Mouse (Mus musculus): Measurements from ENCODE around the gene Naaa. TPM values are rescaled to one million over a fixed set of nuclear protein-coding genes. Genes with fewer than 3 reads are reported as not detected.

Gene Naaa
- polyA plus RNA-seq, 1 experiment from 2014 or later, result 16.4 TPM

DNA sequence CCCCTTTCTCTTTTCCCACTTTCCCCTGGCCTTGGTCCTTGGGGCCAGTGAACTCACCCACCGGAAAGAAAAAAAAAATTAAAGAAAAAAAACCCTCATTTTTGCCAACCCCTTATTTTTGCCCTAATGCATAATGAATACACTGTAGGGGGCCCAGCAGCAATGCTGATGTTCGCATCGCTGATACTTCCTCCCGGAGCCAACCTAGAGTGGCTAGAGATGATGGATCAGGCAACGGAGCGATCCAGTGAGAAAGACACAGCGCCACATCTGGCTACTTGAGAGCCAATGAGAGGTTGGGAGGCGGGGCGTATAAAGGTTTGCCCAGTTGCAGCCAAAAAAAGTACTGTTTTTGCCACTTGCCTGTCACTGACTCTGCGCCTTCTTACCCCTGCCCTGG, 49.2 kb downstream of the Naaa start:
- Histone ChIP-seq H3K27me3 (replicated peaks) (no peaks in the 10 kb centered on the region), H3K9ac (no peak overlapping the region), H3K4me3 (no peak overlapping the region), H3K4me1 (no peaks in the 10 kb centered on the region), H3K4me2 (no peak overlapping the region), H3K27ac (no peak overlapping the region), H3K9me3 (no peaks in the 10 kb centered on the region), H3K36me3 (replicated peaks) (no peaks in the 10 kb centered on the region)
- no peak for ATAC-seq (replicated peaks)
- WGBS, result 26% methylated on average over 10 of the region's 10 CpGs

DNA sequence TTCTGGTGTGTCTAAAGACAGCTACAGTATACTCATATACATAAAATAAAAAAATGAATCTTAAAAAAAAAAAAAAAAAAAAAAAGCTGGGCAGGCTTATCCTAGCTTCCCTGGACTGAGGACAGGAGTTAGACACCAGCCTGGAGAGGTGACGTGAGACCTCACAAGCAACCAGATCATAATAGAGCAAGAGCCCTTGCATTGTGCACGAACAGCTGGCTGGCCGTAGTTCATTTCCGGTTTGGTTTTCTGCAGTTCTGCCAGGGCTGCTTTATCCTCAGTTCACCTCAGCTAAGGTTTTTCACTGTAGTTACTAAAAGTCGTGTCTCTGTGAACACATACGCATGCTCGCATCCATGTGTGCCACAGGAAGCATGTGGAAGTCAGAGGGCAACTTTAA, 50.2 kb downstream of the Naaa start:
- no peak for ATAC-seq (replicated peaks)
- H3K9ac ChIP-seq, result no peak overlapping the region

DNA sequence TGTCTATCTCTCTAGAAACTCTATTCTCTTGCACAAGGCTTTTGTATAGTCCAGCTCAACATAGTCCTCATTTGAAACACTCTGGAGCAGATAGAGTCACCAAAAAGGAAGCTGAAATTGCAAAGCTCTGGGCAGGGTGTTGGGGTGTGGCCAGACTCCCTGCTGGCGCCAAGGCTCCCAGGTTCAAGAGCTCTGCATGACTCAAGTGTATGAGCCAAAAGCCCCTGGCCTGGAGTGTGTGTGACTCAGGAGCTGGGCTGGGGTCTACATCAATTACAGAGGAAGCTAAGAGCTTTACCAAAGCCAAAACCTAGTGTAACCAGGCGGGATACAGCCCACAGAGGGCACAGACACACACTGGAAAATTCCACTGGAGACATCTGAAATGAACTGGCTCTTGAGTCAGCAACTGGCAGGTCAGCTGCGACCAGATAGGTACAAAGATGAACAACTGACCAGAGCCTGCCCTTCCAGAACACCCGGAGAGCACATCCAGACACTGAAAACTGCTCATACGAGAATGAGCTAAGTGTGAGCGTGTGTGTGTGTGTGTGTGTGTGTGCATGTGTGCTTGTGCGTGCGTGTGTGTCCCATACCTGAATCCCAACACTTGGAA, 57.6 kb downstream of the Naaa start:
- Histone ChIP-seq H3K27ac (peak overlapping the region; percentile 53; the same call in 1 of the 2 replicates), H3K9me3 (no peaks in the 10 kb centered on the region), H3K27me3 (replicated peaks) (no peaks in the 10 kb centered on the region), H3K4me2 (no peak overlapping the region), H3K36me3 (replicated peaks) (no peaks in the 10 kb centered on the region), H3K4me1 (peaks cover 13% of the 10 kb centered on the region), H3K4me3 (no peak overlapping the region), H3K9ac (no peak overlapping the region)
- no peak for ATAC-seq (replicated peaks)
- WGBS, result 94% methylated on average over 8 of the region's 8 CpGs

More for the DNA sequence above, 50.2 kb downstream of the Naaa start:
- Histone ChIP-seq H3K4me2 (no peak overlapping the region), H3K27ac (no peak overlapping the region), H3K36me3 (replicated peaks) (no peaks in the 10 kb centered on the region), H3K27me3 (replicated peaks) (no peaks in the 10 kb centered on the region), H3K4me1 (no peaks in the 10 kb centered on the region), H3K9me3 (no peaks in the 10 kb centered on the region), H3K4me3 (no peak overlapping the region)
- WGBS, result 83% methylated on average over 7 of the region's 7 CpGs

GRCm38 (mm10) chr5:92219826-92220225, 58.1 kb downstream of the Naaa start:
- Histone ChIP-seq H3K36me3 (replicated peaks) (no peaks in the 10 kb centered on the region), H3K27me3 (replicated peaks) (no peaks in the 10 kb centered on the region), H3K4me1 (peaks cover 13% of the 10 kb centered on the region), H3K9me3 (no peaks in the 10 kb centered on the region), H3K9ac (no peak overlapping the region), H3K4me3 (no peak overlapping the region), H3K4me2 (no peak overlapping the region; the same call in 1 of the 2 replicates), H3K27ac (peak overlapping the region; percentile 53)
- peak; percentile 53; the same call in 1 of the 2 replicates for ATAC-seq (replicated peaks)
- 67% methylated on average over 6 of the region's 6 CpGs for WGBS

DNA sequence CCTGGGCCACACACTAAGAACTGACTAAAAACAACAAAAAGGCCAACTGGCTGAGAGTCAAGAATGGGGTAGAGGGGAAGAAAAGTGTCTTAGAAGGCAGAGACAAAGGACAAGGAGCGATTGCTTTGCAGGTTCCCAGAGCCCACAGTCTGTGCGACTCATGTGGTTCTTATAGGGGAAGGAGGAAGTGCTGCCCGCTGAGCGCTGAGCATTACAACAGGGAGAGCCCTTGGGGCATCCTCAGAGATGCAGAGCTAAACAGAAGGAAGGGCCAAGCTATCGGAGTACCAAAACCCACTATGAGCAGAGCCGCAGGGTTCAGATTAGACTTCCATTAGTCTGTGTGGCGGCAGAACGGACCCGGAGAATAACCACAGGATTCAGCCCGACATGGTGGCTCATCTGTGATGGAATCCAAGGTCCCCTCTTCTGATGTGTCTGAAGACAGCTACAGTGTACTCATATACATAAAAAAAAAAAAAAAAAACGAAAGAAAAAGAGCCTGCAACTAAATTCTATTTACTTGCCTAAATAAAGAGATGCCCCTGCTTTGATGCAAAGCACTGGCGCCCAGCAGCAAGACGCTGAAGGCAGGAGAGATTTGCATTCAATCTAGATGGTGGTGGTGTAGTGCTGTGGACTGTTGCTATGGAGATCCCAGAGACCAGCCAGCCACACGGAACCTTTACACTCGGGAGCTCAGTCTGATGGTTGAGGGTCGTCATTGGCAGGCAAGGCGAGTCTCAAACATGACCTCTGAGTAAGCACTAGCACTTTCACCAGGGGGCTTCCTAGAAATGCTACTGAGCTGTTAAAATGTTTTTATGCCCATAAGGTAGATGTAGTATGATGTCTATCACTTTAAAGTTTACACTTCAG, 58.8 kb downstream of the Naaa start:
- Histone ChIP-seq H3K27ac (peak overlapping the region; percentile 53), H3K9ac (no peak overlapping the region), H3K9me3 (no peaks in the 10 kb centered on the region), H3K4me1 (peaks cover 13% of the 10 kb centered on the region), H3K4me3 (no peak overlapping the region), H3K36me3 (replicated peaks) (no peaks in the 10 kb centered on the region), H3K27me3 (replicated peaks) (no peaks in the 10 kb centered on the region), H3K4me2 (peak overlapping the region; percentile 20)
- peak; percentile 95 for ATAC-seq (replicated peaks)
- 19% methylated on average over 17 of the region's 17 CpGs for WGBS

DNA sequence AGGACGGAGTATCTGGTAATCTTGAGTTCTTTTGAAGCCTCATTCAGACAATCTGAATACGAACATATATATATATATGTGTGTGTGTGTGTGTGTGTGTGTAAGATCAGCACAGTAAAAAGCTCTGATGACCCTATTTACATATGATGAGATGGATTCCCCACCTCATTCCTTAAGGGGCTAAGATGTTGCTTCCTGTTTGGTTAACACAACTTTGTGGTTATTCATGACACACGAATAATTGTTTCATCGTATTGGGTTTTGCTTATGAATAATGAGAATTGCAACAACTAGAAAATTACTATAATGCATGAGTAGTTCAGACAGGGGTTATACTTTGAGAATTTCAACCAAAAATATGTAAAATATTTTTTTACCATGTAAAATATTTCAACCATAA, 62.7 kb downstream of the Naaa start, which contains the start of gene U90926:
TSS of gene U90926 (minus strand) at position 101 of the 400 bp plus-strand sequence.
- no peak within 1 kb of the TSS for H3K4me3 ChIP-seq
- 93% methylated on average over 4 of the region's 4 CpGs for WGBS
- no peaks in the 10 kb centered on the region for H3K36me3 ChIP-seq (replicated peaks)
- no peaks in the 10 kb centered on the region for H3K27me3 ChIP-seq (replicated peaks)
- H3K9ac ChIP-seq, result no peak within 1 kb of the TSS
- no peaks in the 10 kb centered on the region for H3K9me3 ChIP-seq
- H3K27ac ChIP-seq, result no peak within 1 kb of the TSS
- no peak for ATAC-seq (replicated peaks)
- no peak within 1 kb of the TSS for H3K4me2 ChIP-seq
- peaks cover 13% of the 10 kb centered on the region for H3K4me1 ChIP-seq

DNA sequence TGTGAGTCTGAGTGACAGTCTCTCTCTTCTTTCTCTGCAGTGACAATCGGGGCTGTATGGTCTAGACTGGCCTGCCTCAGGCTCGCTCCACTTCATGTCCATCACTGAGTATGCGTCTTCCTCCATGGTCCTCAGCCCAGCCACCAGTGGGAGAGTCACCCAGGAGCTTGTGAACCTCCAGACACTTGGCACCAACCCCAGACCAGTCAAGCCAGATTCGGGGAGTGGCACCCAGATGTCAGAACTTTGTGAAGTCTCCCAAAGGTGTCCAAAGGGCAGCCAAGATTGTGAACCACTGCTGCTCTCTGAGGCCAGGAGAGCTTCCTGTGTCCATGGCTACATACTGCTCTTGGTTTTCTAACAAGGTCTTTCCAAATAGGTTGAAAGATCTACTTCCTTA, 65.7 kb downstream of the Naaa start:
- no peak overlapping the region for H3K4me3 ChIP-seq
- H3K27ac ChIP-seq, result no peak overlapping the region
- H3K4me1 ChIP-seq, result no peaks in the 10 kb centered on the region
- 89% methylated on average over 4 of the region's 4 CpGs for WGBS
- H3K9me3 ChIP-seq, result no peaks in the 10 kb centered on the region
- H3K36me3 ChIP-seq (replicated peaks), result no peaks in the 10 kb centered on the region
- no peaks in the 10 kb centered on the region for H3K27me3 ChIP-seq (replicated peaks)
- no peak overlapping the region for H3K9ac ChIP-seq
- ATAC-seq (replicated peaks), result no peak; the same call in 1 of the 2 replicates
- H3K4me2 ChIP-seq, result no peak overlapping the region

DNA sequence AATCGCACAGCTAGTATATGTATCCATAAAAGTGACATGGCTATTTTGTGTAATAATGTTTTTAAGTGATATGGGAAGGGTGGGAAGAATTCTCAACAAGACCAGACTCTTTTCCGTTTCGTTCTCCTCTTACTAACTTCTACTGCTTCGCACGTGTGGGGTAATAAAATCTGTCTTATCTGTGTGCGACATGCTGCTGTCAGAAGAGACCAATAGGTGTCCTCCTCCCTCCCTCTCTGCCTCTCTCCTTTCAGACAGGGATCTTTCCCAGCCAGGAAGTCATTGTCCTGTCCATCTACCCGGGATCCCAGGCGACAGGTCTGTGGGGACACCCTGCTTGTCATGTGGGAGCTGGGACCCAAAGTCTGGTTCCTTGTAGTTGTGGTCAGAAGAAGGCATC, 67.8 kb downstream of the Naaa start:
- no peak for ATAC-seq (replicated peaks)
- no peak overlapping the region for H3K4me2 ChIP-seq
- H3K4me3 ChIP-seq, result no peak overlapping the region
- WGBS, result 82% methylated on average over 8 of the region's 8 CpGs
- no peak overlapping the region for H3K27ac ChIP-seq
- H3K36me3 ChIP-seq (replicated peaks), result no peaks in the 10 kb centered on the region
- no peaks in the 10 kb centered on the region for H3K9me3 ChIP-seq
- no peaks in the 10 kb centered on the region for H3K27me3 ChIP-seq (replicated peaks)
- H3K9ac ChIP-seq, result no peak overlapping the region
- no peaks in the 10 kb centered on the region for H3K4me1 ChIP-seq

Other genes starting within 250 kb of the Naaa start
- gene Cdkl2, start 234.3 kb downstream of the Naaa start, polyA plus RNA-seq (2015; fragmentation: Nextera tagmentation; extraction: Ambion mirVana), result 9.8 and 10.5 TPM in 2 replicates
- gene G3bp2, start 194.5 kb downstream of the Naaa start, polyA plus RNA-seq (2015; fragmentation: Nextera tagmentation; extraction: Ambion mirVana), result 330 and 368 TPM in 2 replicates
- 42.1 and 42.5 TPM in 2 replicates for gene Uso1, start 140.2 kb downstream of the Naaa start, polyA plus RNA-seq (2015; fragmentation: Nextera tagmentation; extraction: Ambion mirVana)
- gene U90926, start 62.8 kb downstream of the Naaa start, polyA plus RNA-seq (2015; fragmentation: Nextera tagmentation; extraction: Ambion mirVana), result not detected in 2 replicates
- gene Ppef2, start 21.9 kb downstream of the Naaa start, polyA plus RNA-seq (2015; fragmentation: Nextera tagmentation; extraction: Ambion mirVana), result 0.50 and 0.99 TPM in 2 replicates
- gene Sdad1, start 32.3 kb upstream of the Naaa start, polyA plus RNA-seq (2015; fragmentation: Nextera tagmentation; extraction: Ambion mirVana), result 31.8 TPM in 2 replicates
- not detected in 2 replicates for gene Cxcl9, start 49.9 kb upstream of the Naaa start, polyA plus RNA-seq (2015; fragmentation: Nextera tagmentation; extraction: Ambion mirVana)
- 4.5 and 5.5 TPM in 2 replicates for gene Art3, start 53.7 kb upstream of the Naaa start, polyA plus RNA-seq (2015; fragmentation: Nextera tagmentation; extraction: Ambion mirVana)
- gene Cxcl10, start 70.7 kb upstream of the Naaa start, polyA plus RNA-seq (2015; fragmentation: Nextera tagmentation; extraction: Ambion mirVana), result 0.21 and 0.42 TPM in 2 replicates
- gene Nup54, start 157.0 kb upstream of the Naaa start, polyA plus RNA-seq (2015; fragmentation: Nextera tagmentation; extraction: Ambion mirVana), result 50.5 and 56.4 TPM in 2 replicates
- 24.4 and 25.4 TPM in 2 replicates for gene Scarb2, start 228.7 kb upstream of the Naaa start, polyA plus RNA-seq (2015; fragmentation: Nextera tagmentation; extraction: Ambion mirVana)

Measured in midbrain, embryonic 15.5 days (tissue).